In genomic region chr3:104356106-104356505, GRCm38 (mm10) we compare ENCODE assay signal across 12 mouse cellular contexts.
"Had no signal": no experiment of that assay in that cellular context is flagged by ENCODE, and none has a peak within 500 bp of the region (broad histone marks: within the 10 kb centered on the region; RNA-seq: fewer than 3 reads in every experiment).

No protein-coding gene starts in this region.

- H3K27me3 ChIP-seq: limb, embryonic 13.5 days; midbrain, embryonic 13.5 days had no signal

- H3K9ac ChIP-seq: limb, embryonic 13.5 days; liver, embryonic 14.5 days; midbrain, embryonic 13.5 days; neural tube, embryonic 12.5 days had no signal

- H3K36me3 ChIP-seq: limb, embryonic 13.5 days; midbrain, embryonic 13.5 days; neural tube, embryonic 12.5 days had no signal

- H3K4me3 ChIP-seq: layer of hippocampus, adult 2 months; limb, embryonic 13.5 days; midbrain, embryonic 13.5 days; myocyte; neural tube, embryonic 12.5 days had no signal

- DNase-seq: kidney, postnatal 4 days; left cerebral cortex, postnatal 4 days; lung, adult 18-20 months; thymus, adult 18-20 months; thymus, postnatal 14 days had no signal

- H3K9me3 ChIP-seq: limb, embryonic 13.5 days; midbrain, embryonic 13.5 days; neural tube, embryonic 12.5 days had no signal

- ATAC-seq: midbrain, embryonic 13.5 days had no signal

- H3K27ac ChIP-seq: kidney, postnatal 0 days; layer of hippocampus, adult 2 months; limb, embryonic 13.5 days; liver, embryonic 14.5 days; midbrain, embryonic 13.5 days; neural tube, embryonic 12.5 days had no signal

- H3K4me2 ChIP-seq: limb, embryonic 13.5 days; midbrain, embryonic 13.5 days; neural tube, embryonic 12.5 days had no signal
